Mouse (Mus musculus) MEL (cell line): Measurements from ENCODE around the gene Tmem44. TPM values are rescaled to one million over a fixed set of nuclear protein-coding genes. Genes with fewer than 3 reads are reported as not detected.

Source experiments
- DNase-seq: peaks from one replicate; pipeline ENCODE4 v3.0.0; 2011; ENCODE audit warnings: low read depth, low spot score
- H3K27ac ChIP-seq: 2 replicates; pipeline ENCODE4 v1.5.1; 2012; ENCODE audit warnings: low read depth, mild to moderate bottlenecking, control low read depth, low read length, moderate library complexity; ENCODE audit not compliant: control insufficient read depth
- H3K27me3 ChIP-seq, 2 experiments: fragments of 150-350 bp in 1 of 2; sonication (generic) in 1 of 2; 2 replicates each; pipeline ENCODE4 v1.6.1; 2012; ENCODE audit warnings: low read length in 2 of 2, mild to moderate bottlenecking in 2 of 2, improper control_type of control experiment in 1 of 2, moderate library complexity in 1 of 2; ENCODE audit not compliant: insufficient read depth in 2 of 2, control insufficient read depth in 1 of 2
- H3K36me3 ChIP-seq, 2 experiments: 2 replicates each; pipeline ENCODE4 v1.6.1; 2012 to 2014; ENCODE audit warnings: low read length in 2 of 2, improper control_type of control experiment in 1 of 2, inconsistent platforms in 1 of 2, mild to moderate bottlenecking in 1 of 2; ENCODE audit not compliant: insufficient read depth in 2 of 2, control insufficient read depth in 1 of 2
- H3K4me1 ChIP-seq, 2 experiments: fragments of 150-350 bp in 1 of 2; sonication (generic) in 1 of 2; 2 replicates each; pipeline ENCODE4 v1.6.1; 2012; ENCODE audit warnings: low read length in 2 of 2, improper control_type of control experiment in 1 of 2, mild to moderate bottlenecking in 1 of 2; ENCODE audit not compliant: insufficient read depth in 2 of 2, control insufficient read depth in 1 of 2
- H3K4me3 ChIP-seq, 2 experiments: fragments of 150-350 bp in 1 of 2; sonication (generic) in 1 of 2; 2 replicates each; pipeline ENCODE4 v1.5.1; 2012; ENCODE audit warnings: low read depth in 2 of 2, low read length in 2 of 2, mild to moderate bottlenecking in 2 of 2, moderate library complexity in 2 of 2, control low read depth in 1 of 2, improper control_type of control experiment in 1 of 2; ENCODE audit not compliant: control insufficient read depth in 1 of 2, insufficient read depth in 1 of 2
- H3K79me2 ChIP-seq: 2 replicates; pipeline ENCODE4 v1.6.1; 2012; ENCODE audit warnings: mild to moderate bottlenecking, low read length, moderate library complexity; ENCODE audit not compliant: control insufficient read depth, poor library complexity, insufficient read depth
- H3K9ac ChIP-seq: 2 replicates; pipeline ENCODE4 v1.6.1; 2012; ENCODE audit warnings: low read depth, mild to moderate bottlenecking, control low read depth, low read length, moderate library complexity; ENCODE audit not compliant: control insufficient read depth, poor library complexity, severe bottlenecking
- H3K9me3 ChIP-seq: fragments of 150-350 bp; sonication (generic); replicated peaks from 2 replicates; pipeline ENCODE4 v1.6.1; 2012; ENCODE audit warnings: mild to moderate bottlenecking, low read length, improper control_type of control experiment, moderate library complexity; ENCODE audit not compliant: insufficient read depth
- CHD2 ChIP-seq: IDR thresholded peaks from 2 replicates; pipeline ENCODE4 v1.6.1; 2011; ENCODE audit warnings: low read length, improper control_type of control experiment
- EP300 ChIP-seq, 2 experiments: IDR thresholded peaks; 2 replicates each; pipeline ENCODE4 v1.6.1; 2011; ENCODE audit warnings: improper control_type of control experiment in 2 of 2, low read length in 2 of 2, low read depth in 1 of 2, mild to moderate bottlenecking in 1 of 2
- ETS1 ChIP-seq: IDR thresholded peaks from 2 replicates; pipeline ENCODE4 v1.6.1; 2012; ENCODE audit warnings: low read depth, mild to moderate bottlenecking, inconsistent platforms, low read length, improper control_type of control experiment, moderate library complexity
- GATA1 ChIP-seq: IDR thresholded peaks from 2 replicates; pipeline ENCODE4 v1.6.1; 2011; ENCODE audit warnings: low read depth, low read length, improper control_type of control experiment
- HCFC1 ChIP-seq: IDR thresholded peaks from 2 replicates; pipeline ENCODE4 v1.6.1; 2012; ENCODE audit warnings: low read depth, mild to moderate bottlenecking, inconsistent platforms, low read length, improper control_type of control experiment, moderate library complexity
- MAFK ChIP-seq: IDR thresholded peaks from 2 replicates; pipeline ENCODE4 v1.6.1; 2011; ENCODE audit warnings: low read depth, mild to moderate bottlenecking, low read length, improper control_type of control experiment, borderline replicate concordance
- MAX ChIP-seq: IDR thresholded peaks from 2 replicates; pipeline ENCODE4 v1.6.1; 2011; ENCODE audit warnings: low read length, improper control_type of control experiment
- MXI1 ChIP-seq: IDR thresholded peaks from 2 replicates; pipeline ENCODE4 v1.6.1; 2011; ENCODE audit warnings: mild to moderate bottlenecking, low read depth, low read length, improper control_type of control experiment
- MYC ChIP-seq: IDR thresholded peaks from 2 replicates; pipeline ENCODE4 v1.6.1; 2011; ENCODE audit warnings: low read depth, mild to moderate bottlenecking, low read length, improper control_type of control experiment, moderate library complexity
- NELFE ChIP-seq: IDR thresholded peaks from 2 replicates; pipeline ENCODE4 v1.6.1; 2011; ENCODE audit warnings: low read depth, low read length, improper control_type of control experiment
- POLR2A ChIP-seq, 2 experiments: IDR thresholded peaks; 2 replicates each; pipeline ENCODE4 v1.6.1; 2011 to 2012; ENCODE audit warnings: low read length in 2 of 2, mild to moderate bottlenecking in 2 of 2, control low read depth in 1 of 2, improper control_type of control experiment in 1 of 2, low read depth in 1 of 2, moderate library complexity in 1 of 2; ENCODE audit not compliant: control insufficient read depth in 1 of 2, insufficient read depth in 1 of 2, poor library complexity in 1 of 2
- RCOR1 ChIP-seq: IDR thresholded peaks from 2 replicates; pipeline ENCODE4 v1.6.1; 2012; ENCODE audit warnings: low read depth, mild to moderate bottlenecking, inconsistent platforms, low read length, improper control_type of control experiment
- SMC3 ChIP-seq: IDR thresholded peaks from 2 replicates; pipeline ENCODE4 v1.6.1; 2011; ENCODE audit warnings: low read depth, low read length, improper control_type of control experiment
- TAL1 ChIP-seq: IDR thresholded peaks from 2 replicates; pipeline ENCODE4 v1.6.1; 2012; ENCODE audit warnings: mild to moderate bottlenecking, inconsistent platforms, low read length, moderate library complexity, mixed read lengths
- TBP ChIP-seq: IDR thresholded peaks from 2 replicates; pipeline ENCODE4 v1.8.0; 2011; ENCODE audit warnings: low read depth, low read length, improper control_type of control experiment
- TCF12 ChIP-seq: IDR thresholded peaks from 2 replicates; pipeline ENCODE4 v1.6.1; 2014; ENCODE audit warnings: low read depth, mild to moderate bottlenecking, inconsistent platforms, low read length, improper control_type of control experiment, moderate library complexity
- USF2 ChIP-seq, 2 experiments: IDR thresholded peaks; 2 replicates each; pipeline ENCODE4 v1.6.1; 2011 to 2012; ENCODE audit warnings: improper control_type of control experiment in 2 of 2, low read length in 2 of 2, borderline replicate concordance in 1 of 2, inconsistent platforms in 1 of 2, low read depth in 1 of 2, mild to moderate bottlenecking in 1 of 2; ENCODE audit not compliant: insufficient read depth in 1 of 2
- ZC3H11A ChIP-seq: IDR thresholded peaks from 2 replicates; pipeline ENCODE4 v1.6.1; 2012; ENCODE audit warnings: low read depth, mild to moderate bottlenecking, inconsistent platforms, low read length, improper control_type of control experiment
- ZMIZ1 ChIP-seq: IDR thresholded peaks from 2 replicates; pipeline ENCODE4 v1.6.1; 2012; ENCODE audit warnings: low read depth, mild to moderate bottlenecking, inconsistent platforms, low read length, improper control_type of control experiment, moderate library complexity
- polyA plus RNA-seq, 2 experiments: library from polyadenylated mRNA; stranded (reverse) in 1 of 2; unstranded in 1 of 2; fragments of >175 nt in 1 of 2; fragments of >200 nt in 1 of 2; gene quantifications; 2 replicates each; pipeline versions ENCODE4 v1.2.1 to v1.2.4; 2012; ENCODE audit warnings: low replicate concordance in 2 of 2, low read depth in 1 of 2; ENCODE audit not compliant: insufficient read length in 2 of 2, insufficient read depth in 1 of 2, missing spikeins in 1 of 2
- total RNA-seq: library from RNA; depleted of rRNA; stranded (reverse); fragments of 300-350 nt; gene quantifications from 2 replicates; pipeline ENCODE4 v1.2.3, GENCODE M21; 2012

The Tmem44 gene
- total and polyA plus RNA-seq, 3 experiments = 0.50 to 1.4 TPM; not detected in 1

GRCm38 (mm10) chr16:30580765-30581164, 30.1 kb upstream of the Tmem44 start:
- Histone ChIP-seq H3K4me3 (no peak overlapping the region), H3K27me3 (no peaks in the 10 kb centered on the region), H3K36me3 (peaks cover 3 to 42% of the 10 kb centered on the region in 2 experiments), H3K4me1 (0 out of 4 replicates have a peak, but pooled peaks cover 0 to 3% of the 10 kb centered on the region in 2 experiments), H3K79me2 (peaks cover 14% of the 10 kb centered on the region), H3K9ac (no peak overlapping the region), H3K9me3 (no peaks in the 10 kb centered on the region), H3K27ac (no peak overlapping the region)
- TF ChIP-seq MAX (no peak), SMC3 (no peak), TBP (no peak), ZC3H11A (no peak), USF2 (IDR thresholded peaks at IDR 0.05; ENCODE audit: borderline replicate concordance in 1 of 2, insufficient read depth in 1 of 2, low read depth in 1 of 2, low read length in 2 of 2) (no peak)
- no peak for DNase-seq

- Histone ChIP-seq H3K27me3 (no peaks in the 10 kb centered on the region), H3K27ac (no peak overlapping the region), H3K4me3 (no peak overlapping the region), H3K4me1 (no peaks in the 10 kb centered on the region), H3K79me2 (0 out of 2 replicates have a peak, but pooled peaks cover 2% of the 10 kb centered on the region), H3K9ac (no peak overlapping the region), H3K36me3 (peaks cover 0 to 46% of the 10 kb centered on the region in 2 experiments; a peak in 2 of 4 replicates), H3K9me3 (no peaks in the 10 kb centered on the region)
- no peak for DNase-seq
- TF ChIP-seq GATA1 = no peak
- no peak for TF ChIP-seq ZC3H11A
- TF ChIP-seq NELFE = no peak
- TF ChIP-seq TCF12 = no peak
- TF ChIP-seq RCOR1 = no peak
- no peak for TF ChIP-seq POLR2A (IDR thresholded peaks at IDR 0.05; ENCODE audit: control insufficient read depth in 1 of 2, insufficient read depth in 1 of 2, low read depth in 1 of 2, low read length in 2 of 2, poor library complexity in 1 of 2)
- no peak for TF ChIP-seq ZMIZ1
- no peak for TF ChIP-seq HCFC1
- TF ChIP-seq EP300 (IDR thresholded peaks at IDR 0.05; ENCODE audit: low read depth in 1 of 2, low read length in 2 of 2) = no peak
- no peak for TF ChIP-seq ETS1
- TF ChIP-seq CHD2 = no peak
- TF ChIP-seq TAL1 = no peak
- no peak for TF ChIP-seq MAFK
- TF ChIP-seq MXI1 = no peak
- TF ChIP-seq MYC = no peak
These were observed 25.8 kb upstream of the Tmem44 start for GRCm38 (mm10) chr16:30576392-30576791.
